Mouse (Mus musculus) frontal cortex, postnatal 14 days (tissue): Measurements from ENCODE around the gene Triap1.
"Not testable (repeated sequence)": the region's sequence is repeated elsewhere in the genome, so short reads cannot be mapped to it uniquely, and the experiment has no call there.

Experiments
- DNase-seq, 2 experiments: peaks; one replicate each; pipeline ENCODE4 v3.0.0; 2022; ENCODE audit warnings: low spot score in 2 of 2

Triap1 gene

DNA sequence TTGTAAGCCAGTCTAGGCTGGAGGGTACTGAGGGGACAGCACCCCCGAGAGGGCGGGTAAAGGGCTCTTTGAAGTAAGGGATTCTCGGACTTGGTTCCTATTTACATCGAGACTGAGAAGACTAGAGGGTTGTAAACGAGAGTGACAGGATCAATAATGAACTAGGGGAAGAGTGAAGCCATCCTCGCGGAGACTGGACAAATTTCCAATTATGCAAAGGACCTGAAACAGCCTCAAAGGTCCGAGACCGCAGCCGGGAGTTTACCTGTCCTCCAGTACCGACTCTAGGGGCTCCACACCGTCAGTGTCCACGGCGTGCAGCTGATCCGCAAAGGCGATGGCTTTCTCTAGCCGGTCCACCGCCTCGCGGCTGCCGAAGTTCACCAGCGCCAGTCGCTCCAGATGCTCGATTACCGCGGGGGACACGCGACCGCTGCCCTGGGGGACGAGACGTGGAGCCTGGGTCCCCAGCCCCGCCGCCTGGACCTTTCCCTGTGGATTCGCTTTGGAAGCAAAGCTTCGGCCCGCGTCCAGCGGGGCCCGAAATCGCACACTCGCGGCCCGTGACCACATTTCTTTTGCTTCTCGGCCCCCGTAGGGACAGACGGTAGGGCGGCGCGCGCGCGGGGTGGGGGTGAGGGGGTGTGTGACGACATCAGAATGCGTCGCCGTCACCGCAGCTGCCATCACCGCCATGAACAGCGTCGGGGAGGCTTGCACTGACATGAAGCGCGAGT is at the start of gene Triap1, which contains the start of gene Gatc:
Gene Triap1 (plus strand): TSS at position 649 of the 737 bp plus-strand sequence.
Gene Gatc (minus strand): TSS at position 602 of the 737 bp plus-strand sequence.
- DNase-seq = peak; percentile 81 to 87

DNA sequence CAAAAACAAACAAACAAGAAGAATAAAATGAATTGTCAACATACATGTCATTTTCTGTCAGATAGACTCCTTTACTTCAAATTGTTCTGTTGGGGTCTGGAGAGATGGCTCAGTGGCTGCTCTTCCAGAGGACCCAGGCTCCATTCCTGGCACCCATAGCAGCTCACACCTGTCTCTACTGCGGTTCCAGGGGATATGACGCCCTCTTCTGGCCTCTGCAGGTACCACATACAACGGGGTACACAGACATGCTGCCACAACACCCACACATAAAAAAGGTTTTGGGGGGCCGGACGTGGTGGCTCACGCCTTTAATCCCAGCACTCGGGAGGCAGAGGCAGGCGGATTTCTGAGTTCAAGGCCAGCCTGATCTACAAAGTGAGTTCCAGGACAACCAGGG is 46.9 kb upstream of the Triap1 start:
- DNase-seq = no peak

DNA sequence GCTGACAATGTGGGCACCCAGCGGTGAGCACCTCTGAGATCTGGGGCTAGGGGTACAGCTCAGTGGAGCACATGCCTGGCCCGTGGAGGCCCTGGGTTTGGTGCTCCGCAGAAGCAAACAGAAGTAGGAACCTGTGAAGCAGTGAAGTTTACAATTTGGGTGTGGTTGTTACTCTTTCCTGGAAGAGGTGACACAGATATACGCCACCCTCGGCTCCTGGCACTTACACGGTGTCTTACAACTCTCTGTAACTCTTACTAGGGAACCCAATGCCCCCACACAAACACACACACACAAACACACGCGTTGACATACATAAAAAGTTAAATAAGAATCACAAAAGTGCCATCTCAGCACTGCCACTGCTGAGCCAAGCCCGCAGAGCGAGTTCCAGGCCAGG is 44.7 kb upstream of the Triap1 start:
- no peak for DNase-seq

DNA sequence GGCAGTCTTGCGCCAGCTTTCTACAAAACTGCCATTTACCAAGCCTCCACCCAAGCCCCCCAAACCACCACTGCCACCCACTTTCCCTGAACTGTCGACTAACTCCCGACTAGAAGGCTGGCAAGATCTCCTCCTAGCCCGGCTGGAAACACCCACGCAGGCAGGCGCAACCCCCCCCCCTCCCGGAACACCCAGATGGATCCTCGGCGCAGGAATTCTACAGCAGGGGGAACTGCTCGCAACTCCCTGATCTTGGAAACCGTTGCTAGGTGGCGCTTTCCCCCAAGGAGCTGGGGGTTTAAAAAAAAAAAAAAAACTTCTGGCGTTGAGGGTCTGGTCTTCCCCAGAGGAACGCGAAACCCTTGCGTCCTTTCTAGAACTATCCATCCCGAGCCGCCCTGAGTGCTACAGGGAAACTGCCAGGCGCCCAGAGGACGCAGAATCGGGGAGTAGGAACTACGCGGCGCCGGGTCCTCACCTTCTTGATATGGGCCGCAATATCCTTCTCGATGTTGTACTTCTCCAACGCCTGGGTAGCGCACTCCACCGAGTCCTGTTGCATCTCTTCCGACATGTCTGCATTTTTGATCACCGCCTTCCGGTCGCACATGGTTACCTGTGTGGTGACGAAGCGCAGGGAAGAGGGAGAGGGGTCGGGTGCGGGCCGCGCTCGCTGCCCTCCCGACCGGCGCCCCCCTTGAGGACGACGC is 40.8 kb upstream of the Triap1 start:
- DNase-seq = peak; percentile 46 to 49

DNA sequence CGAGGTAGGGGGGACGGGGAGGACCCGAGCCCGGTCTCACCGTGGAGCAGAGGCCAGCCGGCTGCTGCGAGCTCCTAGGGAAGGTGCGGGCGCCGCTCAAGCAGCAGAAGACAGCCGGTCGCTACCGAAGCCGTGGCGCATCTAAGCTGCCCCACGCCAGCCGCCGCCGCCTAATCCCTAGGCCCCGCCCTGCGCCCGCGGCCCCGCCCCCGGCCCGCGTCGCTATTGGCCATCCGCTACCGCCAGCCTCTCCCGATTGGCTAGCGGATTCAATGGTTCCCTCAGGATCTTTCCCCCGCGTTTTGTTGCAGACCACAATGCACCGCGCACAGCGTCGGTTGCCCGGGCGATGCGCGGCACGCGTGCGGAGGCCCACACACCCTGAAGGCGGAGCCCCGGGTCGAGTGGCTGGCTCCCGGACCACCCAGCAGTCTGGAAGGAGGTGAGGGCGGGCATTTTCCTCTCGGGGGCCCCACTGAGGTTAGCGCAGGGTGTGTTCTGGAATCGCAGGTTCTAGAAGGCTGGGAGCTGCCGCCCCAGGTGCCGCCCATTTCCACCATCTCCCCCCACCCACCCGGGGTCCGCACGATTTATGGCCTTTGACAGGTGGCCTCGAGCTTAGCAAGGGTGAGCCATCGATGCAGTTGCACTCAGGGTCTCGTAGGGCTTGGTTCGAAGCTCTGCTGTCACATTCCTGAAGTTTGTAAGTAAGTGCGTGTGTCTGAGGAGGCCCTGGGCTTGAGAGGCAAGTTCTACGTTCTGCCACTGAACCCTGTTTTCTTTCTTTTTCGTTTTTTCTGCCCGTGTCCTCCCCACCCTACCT is 40.0 kb upstream of the Triap1 start, which contains the start of gene Dynll1:
Gene Dynll1 (minus strand): TSS at position 208 of the 823 bp plus-strand sequence.
- peak; percentile 99 for DNase-seq

DNA sequence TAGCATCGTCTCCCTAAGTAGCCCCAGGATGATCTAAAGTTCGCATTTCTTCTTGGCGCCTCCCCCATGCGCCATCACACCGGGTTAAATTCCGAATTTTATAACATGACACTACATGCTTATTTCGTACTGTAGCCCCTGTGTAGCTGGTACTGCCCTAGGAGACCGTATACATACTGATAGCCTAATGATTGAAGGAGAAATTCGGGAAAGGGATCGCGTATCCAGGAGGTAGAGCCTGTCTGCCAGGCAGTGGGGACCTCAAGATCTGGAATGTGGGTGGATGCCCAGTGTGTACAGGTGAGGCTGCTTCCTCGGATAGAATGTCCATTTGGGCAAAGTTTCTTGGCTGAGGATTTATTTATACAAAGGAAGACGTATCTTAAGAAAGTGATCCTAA is 39.4 kb upstream of the Triap1 start:
- no peak for DNase-seq

DNA sequence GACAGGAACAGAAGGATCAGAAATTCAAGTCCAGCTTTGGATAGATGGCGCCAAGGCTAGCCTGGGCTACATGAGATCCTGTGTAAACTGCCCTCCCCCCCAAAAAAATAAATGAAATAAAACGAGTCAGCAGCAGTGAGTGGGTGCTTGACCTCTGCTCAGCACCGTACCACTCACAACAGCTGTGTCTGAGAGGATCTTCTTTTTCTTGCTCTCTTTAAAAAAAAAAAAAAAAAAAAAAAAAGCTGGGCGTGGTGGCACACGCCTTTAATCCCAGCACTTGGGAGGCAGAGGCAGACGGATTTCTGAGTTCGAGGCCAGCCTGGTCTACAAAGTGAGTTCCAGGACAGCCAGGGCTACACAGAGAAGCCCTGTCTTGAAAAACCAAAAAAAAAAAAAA is 38.8 kb upstream of the Triap1 start:
- DNase-seq = not testable (repeated sequence)

DNA sequence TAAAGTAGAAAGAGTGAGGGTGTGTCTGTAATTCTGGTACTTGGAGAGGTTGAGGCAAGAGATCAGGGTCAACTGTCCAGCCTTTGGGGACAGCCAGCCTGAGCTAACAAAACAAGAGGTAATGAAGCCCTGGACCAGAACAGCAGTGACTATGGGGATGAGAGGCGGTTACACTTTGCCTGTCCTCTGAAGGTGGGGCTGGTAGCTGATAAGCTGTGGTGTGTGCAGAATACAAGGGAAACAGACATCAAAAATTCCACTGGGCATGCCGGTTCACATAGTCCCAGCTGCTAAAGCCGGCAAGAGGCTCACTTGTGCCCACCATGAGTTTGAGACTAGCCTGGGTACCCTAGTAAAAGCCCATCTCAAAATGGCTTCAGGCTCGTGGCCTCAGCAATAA is 28.7 kb upstream of the Triap1 start:
- no peak for DNase-seq

DNA sequence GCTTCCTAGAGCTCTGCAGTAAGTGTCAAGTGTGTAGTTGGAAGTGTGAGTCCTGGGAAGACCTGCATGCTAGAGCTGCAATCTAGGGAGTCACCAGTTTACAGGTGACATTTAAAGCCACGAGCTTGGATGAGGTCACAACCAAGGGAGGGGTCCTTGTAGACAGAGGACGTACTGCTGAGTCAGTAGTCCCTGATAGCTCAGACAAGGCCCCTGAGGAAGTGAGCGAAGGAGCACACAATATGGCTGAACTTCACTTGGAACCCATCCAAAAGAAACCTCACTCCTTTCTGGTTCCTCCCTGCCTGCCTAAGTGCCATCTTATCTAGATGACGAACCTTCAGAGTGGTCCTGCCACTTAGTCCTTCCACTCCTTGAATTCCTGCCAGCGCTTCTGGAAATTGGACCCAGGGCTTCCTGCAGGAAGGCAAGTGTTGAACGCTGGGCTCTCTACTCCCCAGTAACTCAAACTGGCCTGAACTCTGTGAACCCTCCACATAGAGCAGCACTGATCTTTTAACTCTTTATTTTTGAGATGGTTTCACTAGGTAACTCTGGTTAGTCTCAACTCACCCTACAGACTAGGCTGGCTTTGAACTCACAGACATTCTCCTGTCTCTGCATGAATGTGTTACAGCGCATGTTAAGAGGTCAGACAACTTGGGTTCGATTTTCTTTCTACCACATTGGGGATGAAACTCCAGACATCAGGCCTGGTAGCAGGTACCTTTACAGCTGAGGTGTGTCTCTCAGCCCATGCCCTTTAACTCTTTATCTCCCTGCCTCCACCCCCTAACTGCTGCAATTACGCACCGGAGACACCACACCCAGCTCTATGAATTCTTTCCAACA is 28.0 kb upstream of the Triap1 start:
- no peak for DNase-seq

DNA sequence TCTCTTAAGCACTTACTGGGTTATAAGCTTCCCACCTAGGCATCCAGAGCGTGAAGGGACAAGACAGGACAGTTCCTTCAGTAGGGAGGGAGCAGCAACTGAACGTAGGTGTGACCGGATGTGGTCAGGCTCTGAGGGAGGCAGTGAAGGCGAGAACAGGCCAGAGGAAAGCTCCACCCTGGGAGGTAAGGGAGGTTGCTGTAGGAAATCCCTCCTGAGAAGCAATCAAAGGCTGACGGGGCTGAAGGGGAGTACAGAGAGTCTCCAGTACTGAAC is 27.4 kb upstream of the Triap1 start:
- no peak for DNase-seq

DNA sequence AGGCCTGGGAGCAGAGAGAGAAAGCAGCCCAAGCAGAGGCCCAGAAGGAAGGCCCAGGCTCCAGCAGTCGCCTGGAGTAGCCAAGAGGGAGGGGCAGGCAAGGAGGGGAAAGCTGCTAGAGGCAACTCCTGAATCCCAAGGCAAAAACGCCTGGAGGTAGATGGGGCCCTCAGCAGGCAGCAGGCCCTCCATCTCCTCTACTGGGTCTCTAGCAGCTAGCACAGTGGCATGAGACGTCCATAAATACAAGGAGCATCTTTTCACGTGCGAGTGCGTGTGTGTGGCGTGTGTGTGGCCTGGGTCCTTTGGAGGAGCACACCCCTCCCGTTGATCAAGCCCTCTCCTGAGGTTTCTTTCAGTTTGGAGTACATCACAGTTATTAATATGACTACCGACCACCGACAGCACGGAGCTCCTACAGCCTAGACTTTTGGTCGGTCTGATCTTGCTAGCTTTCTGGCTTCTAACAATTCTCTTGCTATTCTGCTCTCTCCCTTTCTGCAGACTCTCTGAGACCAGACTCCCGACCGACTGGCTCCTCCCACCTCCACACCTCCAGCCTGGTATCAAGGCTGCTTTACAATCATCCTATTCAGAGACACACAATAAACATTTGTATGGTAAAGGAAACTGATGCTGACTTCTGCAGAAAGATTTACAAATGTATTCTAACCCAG is 23.9 kb upstream of the Triap1 start:
- no peak for DNase-seq

DNA sequence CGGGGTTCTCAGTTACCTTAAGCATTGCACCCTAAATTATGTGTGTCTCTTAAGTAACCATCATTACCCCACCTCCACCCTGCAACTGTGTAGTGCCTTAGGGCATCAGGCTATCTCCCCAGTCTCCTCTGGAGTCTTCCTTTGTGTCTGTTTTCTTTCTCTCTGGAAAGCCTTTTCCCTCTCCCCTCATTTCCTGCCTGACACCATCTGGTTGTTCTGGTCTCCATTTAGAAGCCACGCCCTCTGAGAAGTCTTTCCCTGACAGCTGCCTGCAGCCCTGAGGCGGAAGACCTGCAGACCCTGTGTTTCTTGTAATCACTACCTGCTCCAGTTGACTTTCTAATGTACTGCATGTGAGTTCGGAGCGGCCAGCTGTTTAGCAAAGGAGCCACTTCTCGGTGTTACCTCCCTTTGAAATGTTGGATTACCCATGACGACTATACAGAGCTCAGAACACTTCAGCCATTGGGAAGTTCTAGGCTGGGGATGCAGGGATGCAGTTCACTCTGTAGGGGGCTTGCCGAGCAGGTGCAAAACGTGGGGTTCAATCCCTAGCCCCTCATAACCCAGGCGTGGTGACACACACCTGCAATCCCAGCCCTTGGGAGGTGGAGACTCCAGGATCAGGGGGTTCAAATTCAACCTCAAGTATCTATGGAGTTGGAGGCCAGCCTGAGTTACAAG is 23.2 kb upstream of the Triap1 start:
- DNase-seq = no peak

DNA sequence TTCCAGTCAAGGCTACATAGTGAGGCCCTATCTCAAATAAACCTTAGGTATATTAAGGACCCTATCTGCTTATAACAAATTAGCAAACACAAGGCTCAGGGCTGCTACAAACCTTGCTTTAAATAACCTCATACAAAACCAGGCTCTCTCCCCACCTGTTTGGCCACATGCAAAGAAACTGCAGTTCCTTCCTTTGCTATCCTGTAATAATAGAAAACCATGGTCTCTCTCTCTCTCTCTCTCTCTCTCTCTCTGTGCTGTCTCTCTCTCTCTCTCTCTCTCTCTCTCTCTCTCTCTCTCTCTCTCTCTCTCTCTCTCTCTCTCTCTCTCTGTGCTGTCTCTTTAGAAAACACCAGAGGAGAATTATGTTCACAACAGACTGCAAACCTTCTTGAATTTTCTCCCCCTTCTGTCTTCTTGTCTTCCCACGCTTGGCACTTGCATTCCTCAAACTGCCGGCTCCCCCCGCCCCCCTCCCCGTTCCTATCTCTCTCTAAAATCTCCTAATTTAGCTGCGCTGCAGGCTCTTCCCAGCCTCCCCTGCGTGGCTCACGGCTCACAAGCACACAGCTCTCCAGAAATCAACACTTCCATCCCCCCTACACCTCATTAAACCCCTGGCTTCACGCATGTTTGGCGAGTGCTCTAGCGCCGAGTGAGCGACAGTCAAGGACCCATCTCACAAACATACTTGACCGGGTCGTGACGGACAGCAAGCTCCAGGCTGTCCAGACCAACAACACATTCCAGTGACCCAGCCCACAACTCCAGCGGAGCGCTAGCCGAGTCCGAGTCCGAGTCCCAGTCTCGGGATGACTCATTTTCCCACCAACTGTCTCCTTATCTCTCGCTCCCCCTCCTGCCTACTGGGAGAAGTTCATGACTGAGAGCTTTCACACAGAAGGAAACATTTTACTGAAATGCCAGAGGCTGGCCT is 21.8 kb upstream of the Triap1 start:
- DNase-seq = peak; percentile 71 to 79

DNA sequence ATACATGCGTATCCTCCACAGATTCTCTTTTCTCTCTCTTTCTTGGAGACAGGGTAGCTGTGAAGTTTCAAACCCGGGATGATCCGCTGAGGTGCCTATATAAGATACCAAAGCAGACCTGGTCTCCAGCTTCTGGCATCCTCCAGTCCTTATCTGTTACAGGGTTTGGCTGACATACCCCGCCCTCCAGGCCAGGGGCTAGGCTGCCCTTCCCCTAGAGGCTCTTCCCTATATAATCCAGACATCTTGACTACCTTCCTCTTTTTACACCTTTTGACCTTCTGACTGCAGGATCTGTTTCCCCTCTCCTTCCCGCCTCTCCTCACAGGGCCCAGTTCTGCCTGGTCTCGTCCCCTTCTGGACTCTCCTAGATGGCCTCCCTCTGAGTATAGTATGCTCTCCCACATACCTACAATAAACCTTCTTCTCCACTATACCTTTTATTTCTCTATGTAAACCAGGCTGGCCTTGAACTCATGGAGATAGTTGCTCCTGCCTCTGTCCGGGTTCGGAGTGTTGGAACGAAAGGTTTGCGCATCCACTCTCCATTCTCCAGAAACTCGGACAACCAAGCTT is 14.7 kb upstream of the Triap1 start:
- no peak for DNase-seq

DNA sequence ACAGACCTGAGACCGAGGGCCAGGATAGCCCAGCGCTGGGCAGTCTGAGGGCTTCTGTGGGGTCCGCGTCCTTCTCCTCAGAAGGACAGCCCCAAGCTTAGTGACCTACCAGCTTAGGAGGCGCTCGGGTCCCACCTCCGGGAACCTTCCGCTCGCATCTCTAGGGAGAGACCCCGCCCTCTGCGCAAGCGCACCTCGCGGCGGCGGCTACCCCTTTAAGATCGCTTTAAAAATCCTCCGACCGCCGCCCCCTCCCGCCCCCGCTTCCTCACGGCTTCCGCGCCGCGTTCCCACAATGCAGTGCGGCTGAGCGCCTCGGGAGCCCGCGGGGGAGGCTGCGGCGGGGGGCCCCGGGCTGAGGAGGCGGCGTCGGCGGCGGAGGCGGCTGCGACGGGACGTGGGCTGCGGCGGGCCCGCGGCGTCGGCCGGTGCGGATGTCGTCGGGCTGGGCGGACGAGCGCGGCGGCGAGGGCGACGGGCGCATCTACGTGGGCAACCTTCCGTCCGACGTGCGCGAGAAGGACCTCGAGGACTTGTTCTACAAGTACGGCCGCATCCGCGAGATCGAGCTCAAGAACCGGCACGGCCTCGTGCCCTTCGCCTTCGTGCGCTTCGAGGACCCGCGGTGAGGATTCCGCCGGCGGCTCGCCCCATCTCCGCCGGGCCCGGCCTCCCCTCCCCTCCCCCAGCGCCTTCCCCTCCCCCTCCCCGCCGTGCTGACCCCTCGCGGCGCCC is 14.0 kb upstream of the Triap1 start, which contains the start of gene Srsf9:
Gene Srsf9 (plus strand): TSS at position 303 of the 735 bp plus-strand sequence.
- peak; percentile 88 to 91 for DNase-seq

DNA sequence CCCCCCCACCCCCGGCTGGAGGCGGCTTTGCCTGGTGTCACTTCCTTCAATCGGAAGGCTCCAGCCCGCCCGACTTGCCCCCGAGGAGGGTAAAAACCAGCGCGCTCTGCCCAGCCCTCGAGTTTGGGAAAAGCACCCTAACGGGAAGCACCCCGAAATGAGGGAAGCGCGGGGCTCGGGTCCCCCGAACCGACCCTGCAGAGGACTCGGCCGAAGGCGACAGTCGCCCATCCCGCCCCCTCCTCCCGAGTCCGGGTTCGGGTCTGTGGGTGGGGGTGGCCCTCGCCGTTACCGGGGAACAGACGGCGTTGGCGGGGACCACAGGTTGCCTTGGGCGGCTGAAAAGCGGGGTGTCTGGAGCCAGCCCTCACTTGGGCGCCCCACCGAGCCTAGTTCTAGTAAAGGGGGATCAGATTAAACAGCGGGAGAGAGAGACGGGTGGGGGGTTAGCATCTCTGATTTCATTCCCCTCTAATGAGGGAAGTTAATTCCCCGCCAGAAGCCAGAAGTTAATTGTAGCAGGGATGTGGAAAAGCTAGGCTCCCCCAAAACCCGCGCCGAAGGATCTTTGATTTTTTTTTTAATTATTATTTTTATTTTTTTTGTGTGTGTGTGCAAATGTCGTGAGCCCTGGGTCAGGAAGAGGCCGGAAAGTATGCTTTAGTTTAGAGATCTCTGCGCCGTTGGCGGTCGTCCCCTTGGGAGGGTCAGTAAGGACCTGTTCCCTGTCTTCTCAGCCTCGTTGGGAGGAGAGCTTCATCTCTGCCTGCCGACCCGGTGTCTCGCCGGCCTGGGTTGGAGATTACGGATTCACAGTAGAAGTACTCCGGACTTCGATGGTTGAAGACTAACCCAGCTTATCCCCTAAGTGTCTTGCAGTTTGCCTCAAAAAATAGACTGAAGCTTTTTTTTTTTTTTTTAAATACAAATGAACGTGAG is 13.1 kb upstream of the Triap1 start:
- DNase-seq = peak in 1 of 2 experiments; percentile 38

DNA sequence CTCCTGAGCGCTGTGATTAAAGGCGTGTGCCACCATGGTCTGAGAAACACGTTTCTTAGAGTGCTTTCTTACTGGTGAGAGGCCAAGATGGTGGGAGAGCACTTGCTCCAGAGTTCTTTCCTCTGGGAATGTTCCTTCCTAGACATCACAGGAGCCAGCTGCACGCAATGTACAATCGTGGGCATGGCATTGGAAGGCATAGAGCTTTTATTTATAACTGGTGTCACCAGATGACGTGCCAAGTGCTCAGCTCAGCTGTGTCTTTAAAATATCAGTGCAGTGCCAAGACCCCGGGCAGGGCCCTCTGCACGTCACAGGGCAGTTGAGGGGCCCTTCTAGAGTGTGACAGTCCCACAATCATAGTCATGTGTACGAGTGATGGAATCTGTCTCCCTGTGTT is 10.1 kb upstream of the Triap1 start:
- DNase-seq = no peak
